Mouse (Mus musculus) MEL (cell line): ENCODE measurements around the gene Sox15. TPM values are rescaled to one million over a fixed set of nuclear protein-coding genes. Genes with fewer than 3 reads are reported as not detected.
"Not testable (repeated sequence)": the region's sequence is repeated elsewhere in the genome, so short reads cannot be mapped to it uniquely, and the experiment has no call there.

Experiments
- DNase-seq: peaks from one replicate; pipeline ENCODE4 v3.0.0; 2011; ENCODE audit warnings: low read depth, low spot score
- H3K27ac ChIP-seq: 2 replicates; pipeline ENCODE4 v1.5.1; 2012; ENCODE audit warnings: low read depth, mild to moderate bottlenecking, control low read depth, low read length, moderate library complexity; ENCODE audit not compliant: control insufficient read depth
- H3K27me3 ChIP-seq, 2 experiments: fragments of 150-350 bp in 1 of 2; sonication (generic) in 1 of 2; 2 replicates each; pipeline ENCODE4 v1.6.1; 2012; ENCODE audit warnings: low read length in 2 of 2, mild to moderate bottlenecking in 2 of 2, improper control_type of control experiment in 1 of 2, moderate library complexity in 1 of 2; ENCODE audit not compliant: insufficient read depth in 2 of 2, control insufficient read depth in 1 of 2
- H3K36me3 ChIP-seq, 2 experiments: 2 replicates each; pipeline ENCODE4 v1.6.1; 2012 to 2014; ENCODE audit warnings: low read length in 2 of 2, improper control_type of control experiment in 1 of 2, inconsistent platforms in 1 of 2, mild to moderate bottlenecking in 1 of 2; ENCODE audit not compliant: insufficient read depth in 2 of 2, control insufficient read depth in 1 of 2
- H3K4me1 ChIP-seq, 2 experiments: fragments of 150-350 bp in 1 of 2; sonication (generic) in 1 of 2; 2 replicates each; pipeline ENCODE4 v1.6.1; 2012; ENCODE audit warnings: low read length in 2 of 2, improper control_type of control experiment in 1 of 2, mild to moderate bottlenecking in 1 of 2; ENCODE audit not compliant: insufficient read depth in 2 of 2, control insufficient read depth in 1 of 2
- H3K4me3 ChIP-seq, 2 experiments: fragments of 150-350 bp in 1 of 2; sonication (generic) in 1 of 2; 2 replicates each; pipeline ENCODE4 v1.5.1; 2012; ENCODE audit warnings: low read depth in 2 of 2, low read length in 2 of 2, mild to moderate bottlenecking in 2 of 2, moderate library complexity in 2 of 2, control low read depth in 1 of 2, improper control_type of control experiment in 1 of 2; ENCODE audit not compliant: control insufficient read depth in 1 of 2, insufficient read depth in 1 of 2
- H3K79me2 ChIP-seq: 2 replicates; pipeline ENCODE4 v1.6.1; 2012; ENCODE audit warnings: mild to moderate bottlenecking, low read length, moderate library complexity; ENCODE audit not compliant: control insufficient read depth, poor library complexity, insufficient read depth
- H3K9ac ChIP-seq: 2 replicates; pipeline ENCODE4 v1.6.1; 2012; ENCODE audit warnings: low read depth, mild to moderate bottlenecking, control low read depth, low read length, moderate library complexity; ENCODE audit not compliant: control insufficient read depth, poor library complexity, severe bottlenecking
- H3K9me3 ChIP-seq: fragments of 150-350 bp; sonication (generic); replicated peaks from 2 replicates; pipeline ENCODE4 v1.6.1; 2012; ENCODE audit warnings: mild to moderate bottlenecking, low read length, improper control_type of control experiment, moderate library complexity; ENCODE audit not compliant: insufficient read depth
- ELF1 ChIP-seq: IDR thresholded peaks from 2 replicates; pipeline ENCODE4 v1.6.1; 2014; ENCODE audit warnings: low read depth, mild to moderate bottlenecking, inconsistent platforms, low read length, improper control_type of control experiment, moderate library complexity
- EP300 ChIP-seq, 2 experiments: IDR thresholded peaks; 2 replicates each; pipeline ENCODE4 v1.6.1; 2011; ENCODE audit warnings: improper control_type of control experiment in 2 of 2, low read length in 2 of 2, low read depth in 1 of 2, mild to moderate bottlenecking in 1 of 2
- GATA1 ChIP-seq: IDR thresholded peaks from 2 replicates; pipeline ENCODE4 v1.6.1; 2011; ENCODE audit warnings: low read depth, low read length, improper control_type of control experiment
- HCFC1 ChIP-seq: IDR thresholded peaks from 2 replicates; pipeline ENCODE4 v1.6.1; 2012; ENCODE audit warnings: low read depth, mild to moderate bottlenecking, inconsistent platforms, low read length, improper control_type of control experiment, moderate library complexity
- MAZ ChIP-seq: IDR thresholded peaks from 2 replicates; pipeline ENCODE4 v1.6.1; 2012; ENCODE audit warnings: low read depth, mild to moderate bottlenecking, inconsistent platforms, low read length, improper control_type of control experiment
- NELFE ChIP-seq: IDR thresholded peaks from 2 replicates; pipeline ENCODE4 v1.6.1; 2011; ENCODE audit warnings: low read depth, low read length, improper control_type of control experiment
- NRF1 ChIP-seq: IDR thresholded peaks from 2 replicates; pipeline ENCODE4 v1.6.1; 2014; ENCODE audit warnings: low read depth, mild to moderate bottlenecking, inconsistent platforms, low read length, improper control_type of control experiment, moderate library complexity; ENCODE audit not compliant: poor library complexity, insufficient read depth, severe bottlenecking
- POLR2AphosphoS5 ChIP-seq: IDR thresholded peaks from 2 replicates; pipeline ENCODE4 v1.6.1; 2012; ENCODE audit warnings: low read depth, borderline replicate concordance, mild to moderate bottlenecking, inconsistent platforms, low read length, moderate library complexity, mixed read lengths
- SIN3A ChIP-seq: IDR thresholded peaks from 2 replicates; pipeline ENCODE4 v1.6.1; 2012; ENCODE audit warnings: low read length, improper control_type of control experiment, inconsistent platforms
- TCF12 ChIP-seq: IDR thresholded peaks from 2 replicates; pipeline ENCODE4 v1.6.1; 2014; ENCODE audit warnings: low read depth, mild to moderate bottlenecking, inconsistent platforms, low read length, improper control_type of control experiment, moderate library complexity
- USF1 ChIP-seq: IDR thresholded peaks from 2 replicates; pipeline ENCODE4 v1.6.1; 2014; ENCODE audit warnings: low read depth, mild to moderate bottlenecking, inconsistent platforms, low read length, improper control_type of control experiment, moderate library complexity
- ZKSCAN1 ChIP-seq: IDR thresholded peaks from 2 replicates; pipeline ENCODE4 v1.6.1; 2012; ENCODE audit warnings: low read depth, mild to moderate bottlenecking, inconsistent platforms, low read length, improper control_type of control experiment, moderate library complexity
- ZMIZ1 ChIP-seq: IDR thresholded peaks from 2 replicates; pipeline ENCODE4 v1.6.1; 2012; ENCODE audit warnings: low read depth, mild to moderate bottlenecking, inconsistent platforms, low read length, improper control_type of control experiment, moderate library complexity
- polyA plus RNA-seq, 2 experiments: library from polyadenylated mRNA; stranded (reverse) in 1 of 2; unstranded in 1 of 2; fragments of >175 nt in 1 of 2; fragments of >200 nt in 1 of 2; gene quantifications; 2 replicates each; pipeline versions ENCODE4 v1.2.1 to v1.2.4; 2012; ENCODE audit warnings: low replicate concordance in 2 of 2, low read depth in 1 of 2; ENCODE audit not compliant: insufficient read length in 2 of 2, insufficient read depth in 1 of 2, missing spikeins in 1 of 2
- total RNA-seq: library from RNA; depleted of rRNA; stranded (reverse); fragments of 300-350 nt; gene quantifications from 2 replicates; pipeline ENCODE4 v1.2.3, GENCODE M21; 2012

The Sox15 gene
- total and polyA plus RNA-seq, 3 experiments = 0.11 TPM; not detected in 2

DNA sequence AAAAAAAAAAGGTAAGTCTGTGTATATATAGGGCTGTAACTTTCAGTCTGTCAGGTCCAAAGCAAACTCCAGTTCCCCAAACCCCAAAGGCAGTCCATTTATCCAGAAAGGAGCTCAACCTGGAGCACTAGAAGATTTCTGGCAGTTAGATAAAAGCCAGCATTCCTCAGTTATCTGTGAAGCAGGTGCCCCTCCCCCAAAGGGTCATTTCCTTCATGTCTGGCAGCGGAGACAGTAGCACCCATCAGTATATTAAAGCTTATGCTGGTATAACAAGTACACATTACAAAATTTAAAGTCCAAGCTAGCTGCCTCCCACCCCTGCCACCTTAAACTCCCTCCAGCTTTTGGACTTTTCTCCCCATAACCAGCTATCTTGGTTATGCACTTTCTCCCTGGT is 44.5 kb downstream of the Sox15 start:
- Histone ChIP-seq H3K27ac (no peak overlapping the region), H3K36me3 (peaks cover 0 to 5% of the 10 kb centered on the region in 2 experiments; a peak in 1 of 4 replicates), H3K79me2 (no peaks in the 10 kb centered on the region), H3K27me3 (no peaks in the 10 kb centered on the region), H3K4me1 (peaks cover 0 to 7% of the 10 kb centered on the region in 2 experiments; a peak in 3 of 4 replicates), H3K9ac (no peak overlapping the region), H3K9me3 (no peaks in the 10 kb centered on the region), H3K4me3 (no peak overlapping the region)
- no peak for DNase-seq
- TF ChIP-seq ELF1 (no peak), EP300 (IDR thresholded peaks at IDR 0.05; ENCODE audit: low read depth in 1 of 2, low read length in 2 of 2) (peak in 1 of 2 experiments; percentile 48; a peak in 1 of 4 replicates), TCF12 (0 out of 2 replicates have a peak, but pooled peaks have one; percentile 5), GATA1 (peak; percentile 52; the same call in 1 of the 2 replicates), USF1 (no peak)

DNA sequence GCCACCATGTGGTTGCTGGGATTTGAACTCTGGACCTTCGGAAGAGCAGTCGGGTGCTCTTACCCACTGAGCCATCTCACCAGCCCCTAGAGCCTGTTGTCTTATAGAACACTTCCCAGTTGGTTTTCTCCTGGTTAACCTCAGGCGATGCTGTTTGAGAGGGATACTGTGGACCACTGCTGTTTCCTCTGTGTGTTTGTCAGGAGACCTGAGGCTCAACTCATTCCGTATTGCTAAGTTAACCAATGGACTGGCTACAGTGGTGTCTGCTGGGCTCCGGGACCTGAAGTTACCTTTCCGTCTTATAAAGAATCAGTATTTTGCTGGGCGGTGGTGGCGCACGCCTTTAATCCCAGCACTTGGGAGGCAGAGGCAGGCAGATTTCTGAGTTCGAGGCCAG is 47.8 kb downstream of the Sox15 start:
- not testable (repeated sequence) for H3K9ac ChIP-seq, H3K27ac ChIP-seq, H3K4me3 ChIP-seq, H3K4me1 ChIP-seq, H3K9me3 ChIP-seq, DNase-seq, H3K27me3 ChIP-seq, H3K36me3 ChIP-seq, H3K79me2 ChIP-seq

DNA sequence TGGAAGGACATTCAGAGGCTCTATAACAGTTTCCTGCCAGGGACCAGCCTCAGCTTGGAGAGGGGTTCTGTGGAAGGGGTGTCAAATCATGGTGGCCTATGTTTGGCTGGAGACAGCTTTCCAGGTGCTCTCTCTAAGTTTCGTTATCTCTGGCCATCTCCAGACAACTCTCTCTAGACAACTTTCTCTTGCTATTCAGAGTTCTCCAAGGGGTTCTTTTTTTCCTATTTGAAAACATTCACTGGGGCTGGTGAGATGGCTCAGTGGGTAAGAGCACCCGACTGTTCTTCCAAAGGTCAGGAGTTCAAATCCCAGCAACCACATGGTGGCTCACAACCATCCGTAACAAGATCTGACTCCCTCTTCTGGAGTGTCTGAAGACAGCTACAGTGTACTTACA is 48.3 kb downstream of the Sox15 start:
- not testable (repeated sequence) for DNase-seq, H3K79me2 ChIP-seq, H3K4me3 ChIP-seq, H3K9me3 ChIP-seq, H3K9ac ChIP-seq, H3K4me1 ChIP-seq, H3K36me3 ChIP-seq, H3K27me3 ChIP-seq, H3K27ac ChIP-seq

DNA sequence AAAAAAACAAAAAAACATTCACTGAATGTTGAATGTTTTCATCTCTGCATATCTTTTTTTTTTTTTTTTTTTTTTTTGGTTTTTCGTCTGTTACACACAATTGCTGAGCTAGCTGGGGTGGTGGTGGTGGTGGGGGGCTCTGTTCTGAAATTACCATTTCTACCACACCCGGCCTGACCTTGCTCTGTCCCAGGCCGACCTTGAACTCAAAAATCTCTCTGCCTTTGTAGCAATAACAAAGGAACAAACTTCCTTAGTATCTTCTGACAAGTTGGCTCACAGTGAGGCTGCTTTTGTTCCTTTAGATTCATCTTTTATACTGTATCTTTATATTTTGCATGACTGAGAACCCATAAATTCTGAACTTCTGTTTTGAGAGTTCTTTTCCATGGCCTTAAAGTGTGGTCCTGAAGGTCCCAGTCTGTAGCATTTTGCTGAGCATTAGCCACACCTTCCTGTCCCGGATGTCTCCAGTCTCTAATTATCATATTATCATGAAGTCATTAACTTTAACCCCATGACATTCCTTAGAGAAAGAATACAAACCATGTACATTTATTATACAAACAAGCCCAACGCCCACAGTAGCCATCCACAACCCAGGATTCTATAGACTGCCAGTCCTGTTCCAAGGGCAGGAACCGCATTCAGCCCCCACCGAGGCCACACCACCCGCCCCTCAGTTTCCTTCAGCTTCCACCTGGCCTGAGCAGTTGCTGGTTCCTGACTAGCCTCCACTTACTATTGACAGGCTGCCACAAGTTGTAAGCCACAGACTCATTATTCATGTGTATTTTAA is 48.9 kb downstream of the Sox15 start:
- Histone ChIP-seq H3K9ac (no peak overlapping the region), H3K27ac (no peak overlapping the region)
- DNase-seq = no peak

More for the DNA sequence above, 48.9 kb downstream of the Sox15 start:
- no peak overlapping the region for H3K4me3 ChIP-seq
- peaks cover 0 to 7% of the 10 kb centered on the region in 2 experiments; a peak in 3 of 4 replicates for H3K4me1 ChIP-seq
- peaks cover 0 to 5% of the 10 kb centered on the region in 2 experiments; a peak in 1 of 4 replicates for H3K36me3 ChIP-seq
- TF ChIP-seq TCF12 (no peak), ZKSCAN1 (no peak), GATA1 (no peak), SIN3A (no peak), POLR2AphosphoS5 (no peak), NELFE (no peak), NRF1 (no peak), ZMIZ1 (no peak), ELF1 (no peak), HCFC1 (no peak), MAZ (no peak)
- H3K79me2 ChIP-seq = no peaks in the 10 kb centered on the region
- no peaks in the 10 kb centered on the region for H3K9me3 ChIP-seq
- peaks cover 0 to 2% of the 10 kb centered on the region in 2 experiments; a peak in 1 of 4 replicates for H3K27me3 ChIP-seq
